Mouse (Mus musculus): ENCODE results near the gene Hacd2. TPM values are rescaled to one million over a fixed set of nuclear protein-coding genes. Genes with fewer than 3 reads are reported as not detected.

Hacd2 gene
- polyA plus RNA-seq, 1 experiment from 2014 or later: 50.2 TPM

DNA sequence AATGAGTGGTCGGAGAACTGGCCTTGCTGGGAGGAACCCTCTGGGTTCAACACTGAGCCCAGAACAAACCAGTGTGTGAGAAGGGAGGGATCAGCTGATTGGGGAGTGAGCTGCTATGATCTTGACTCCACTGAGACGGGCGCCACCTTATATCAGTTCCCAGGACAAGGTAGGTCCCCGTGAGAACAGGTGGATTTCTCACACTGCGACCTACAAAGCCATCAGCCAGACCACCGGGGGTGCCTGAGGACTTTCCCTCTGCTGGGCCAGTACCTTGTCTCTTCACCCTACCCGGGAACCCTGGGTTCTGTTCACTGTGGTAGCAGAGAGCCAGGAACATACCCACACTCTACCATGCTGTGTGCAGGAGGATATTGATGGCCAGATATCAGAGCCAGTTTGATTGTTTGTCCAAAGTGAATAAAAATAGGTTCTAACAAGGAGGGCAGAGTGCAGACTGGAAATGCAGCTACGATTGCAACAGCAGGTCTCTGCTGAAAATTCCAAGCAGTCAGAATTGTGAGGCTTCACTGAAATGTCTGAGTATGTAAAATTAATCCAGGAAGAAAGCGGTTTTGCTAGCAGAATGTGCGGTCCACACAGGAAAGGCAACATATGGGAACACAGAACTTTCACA lies 28.4 kb upstream of the Hacd2 start:
- Histone ChIP-seq H3K4me1 (replicated peaks) (peaks cover 15% of the 10 kb centered on the region; the same call in 1 of the 2 replicates), H3K4me2 (no peak overlapping the region), H3K27ac (replicated peaks) (no peak overlapping the region), H3K27me3 (peaks cover 13% of the 10 kb centered on the region), H3K4me3 (no peak overlapping the region), H3K9me3 (no peaks in the 10 kb centered on the region), H3K9ac (no peak overlapping the region), H3K36me3 (no peaks in the 10 kb centered on the region)
- WGBS: 89% methylated on average over 10 of the region's 10 CpGs
- no peak for ATAC-seq (ENCODE audit: low read depth)

DNA sequence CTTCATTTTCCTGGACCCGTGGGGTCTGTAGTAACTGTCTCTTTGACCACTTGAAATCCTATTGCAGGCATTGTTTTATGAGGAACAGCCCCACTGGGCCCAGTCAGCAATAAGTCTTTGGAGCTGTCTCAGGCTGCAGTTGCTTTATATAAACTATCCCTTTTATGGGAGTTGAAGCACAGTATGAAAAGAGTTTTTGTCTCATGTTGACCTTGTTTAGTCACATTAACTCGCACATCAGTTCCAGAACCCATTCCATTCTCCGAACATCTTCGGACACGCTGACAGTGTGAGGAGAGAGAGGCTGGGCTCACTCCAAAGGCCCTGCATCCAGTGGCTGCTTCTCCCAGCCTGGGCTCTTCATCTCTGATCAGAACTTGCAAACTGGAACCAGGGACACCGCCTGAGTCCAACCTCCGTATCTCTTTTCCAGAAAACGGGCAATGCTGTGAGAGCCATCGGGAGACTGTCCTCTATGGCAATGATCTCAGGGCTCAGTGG lies 27.5 kb upstream of the Hacd2 start:
- no peak for ATAC-seq (ENCODE audit: low read depth)
- Histone ChIP-seq H3K27me3 (peaks cover 16% of the 10 kb centered on the region), H3K4me2 (no peak overlapping the region), H3K27ac (replicated peaks) (no peak overlapping the region), H3K9ac (no peak overlapping the region), H3K4me1 (replicated peaks) (peaks cover 15% of the 10 kb centered on the region; the same call in 1 of the 2 replicates), H3K36me3 (no peaks in the 10 kb centered on the region), H3K4me3 (no peak overlapping the region), H3K9me3 (no peaks in the 10 kb centered on the region)
- WGBS: 39% methylated on average over 9 of the region's 9 CpGs

DNA sequence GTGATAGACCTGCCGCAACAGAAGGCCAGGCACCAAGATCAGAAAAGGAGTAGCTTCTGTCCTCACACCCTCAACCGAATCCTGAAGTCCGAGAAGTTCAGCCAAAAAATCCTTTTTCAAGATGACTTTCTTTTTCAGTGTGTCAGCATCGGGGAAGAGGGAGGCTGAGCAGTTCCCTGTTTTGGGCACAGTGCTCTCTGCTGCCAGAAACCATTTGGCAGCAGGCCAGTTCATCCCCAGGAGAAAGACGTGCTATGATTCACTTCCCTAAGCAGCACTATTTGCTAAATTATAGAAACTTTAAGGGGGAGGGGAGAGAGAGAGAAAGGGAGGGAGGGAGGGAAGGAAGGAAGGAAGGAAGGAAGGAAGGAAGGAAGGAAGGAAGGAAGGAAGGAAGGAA lies 26.1 kb upstream of the Hacd2 start:
- H3K9me3 ChIP-seq: no peaks in the 10 kb centered on the region
- no peak overlapping the region for H3K4me2 ChIP-seq
- WGBS: 55% methylated on average over 5 of the region's 5 CpGs
- H3K27me3 ChIP-seq: peaks cover 24% of the 10 kb centered on the region
- H3K4me1 ChIP-seq (replicated peaks): peaks cover 27% of the 10 kb centered on the region
- no peak overlapping the region for H3K9ac ChIP-seq
- H3K27ac ChIP-seq (replicated peaks): no peak overlapping the region
- ATAC-seq (ENCODE audit: low read depth): 0 out of 2 replicates have a peak, but pooled peaks have one; percentile 59
- no peak overlapping the region for H3K4me3 ChIP-seq
- H3K36me3 ChIP-seq: no peaks in the 10 kb centered on the region

DNA sequence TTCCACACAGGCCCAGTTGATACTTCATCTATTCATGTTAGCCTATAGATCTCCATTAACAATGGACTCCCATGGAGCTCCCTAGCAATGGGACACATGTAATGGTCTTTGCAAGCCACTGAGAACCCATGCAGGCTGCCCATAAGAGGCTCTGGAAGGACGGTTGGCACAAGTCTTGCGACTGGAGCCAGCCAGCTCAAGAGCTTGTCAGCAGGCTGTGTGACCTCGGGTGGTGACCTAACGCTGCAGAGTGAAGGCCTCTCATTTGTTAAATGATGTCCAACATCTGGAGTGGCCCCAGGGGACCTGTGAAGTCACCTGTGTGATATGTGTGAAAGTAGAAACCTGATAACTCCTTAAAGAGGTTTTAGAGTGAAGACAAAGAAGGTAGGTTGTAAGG lies 25.2 kb upstream of the Hacd2 start:
- peaks cover 31% of the 10 kb centered on the region for H3K4me1 ChIP-seq (replicated peaks)

DNA sequence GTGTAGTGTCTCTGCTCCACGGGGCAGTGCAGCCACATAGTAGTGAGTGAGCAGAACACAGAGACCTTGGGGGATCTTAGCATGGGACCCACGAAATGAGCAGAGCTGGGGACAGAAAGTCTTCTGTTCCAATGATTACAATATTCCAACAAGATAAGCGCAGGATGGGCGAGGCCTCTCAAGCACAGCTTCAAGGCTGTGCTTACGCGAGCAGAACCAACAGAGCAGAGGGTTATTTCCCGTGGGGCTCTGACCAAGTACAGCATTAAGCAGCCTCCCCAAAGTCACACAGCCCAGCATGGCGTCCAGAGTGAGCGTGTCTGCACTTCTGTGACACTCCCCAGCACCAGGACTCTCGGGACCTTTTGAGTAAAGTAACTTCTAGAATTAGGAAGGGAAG lies 24.7 kb upstream of the Hacd2 start:
- H3K9me3 ChIP-seq: no peaks in the 10 kb centered on the region
- peaks cover 31% of the 10 kb centered on the region for H3K4me1 ChIP-seq (replicated peaks)
- H3K4me3 ChIP-seq: no peak overlapping the region
- no peak overlapping the region for H3K27ac ChIP-seq (replicated peaks)
- ATAC-seq (ENCODE audit: low read depth): no peak
- H3K9ac ChIP-seq: no peak overlapping the region
- no peak overlapping the region for H3K4me2 ChIP-seq
- H3K27me3 ChIP-seq: peaks cover 28% of the 10 kb centered on the region
- no peaks in the 10 kb centered on the region for H3K36me3 ChIP-seq
- WGBS: 77% methylated on average over 10 of the region's 10 CpGs

More for the DNA sequence above, 25.2 kb upstream of the Hacd2 start:
- Histone ChIP-seq H3K27me3 (peaks cover 29% of the 10 kb centered on the region), H3K4me3 (no peak overlapping the region), H3K27ac (replicated peaks) (no peak overlapping the region), H3K4me2 (no peak overlapping the region), H3K9me3 (no peaks in the 10 kb centered on the region), H3K36me3 (no peaks in the 10 kb centered on the region), H3K9ac (no peak overlapping the region)
- 64% methylated on average over 4 of the region's 4 CpGs for WGBS
- no peak for ATAC-seq (ENCODE audit: low read depth)

DNA sequence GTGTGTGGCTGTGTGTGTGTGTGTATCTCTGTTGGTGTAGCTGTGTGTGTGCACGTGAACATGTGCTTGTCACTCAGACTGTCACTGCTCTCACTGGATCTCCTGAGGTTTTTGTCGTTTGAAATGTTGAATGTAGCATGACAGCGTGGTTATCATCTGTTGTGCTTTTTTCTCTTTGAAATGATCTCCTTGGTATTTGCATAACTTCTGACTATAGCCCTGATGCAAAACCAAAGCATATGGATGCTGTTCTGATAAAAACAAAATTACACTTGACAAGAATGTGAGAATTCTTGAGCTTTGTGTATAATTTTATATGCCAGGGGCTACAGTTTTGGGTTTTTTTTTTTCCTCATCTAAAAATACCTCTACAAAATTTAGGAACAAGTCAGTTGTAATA lies 23.2 kb upstream of the Hacd2 start:
- no peaks in the 10 kb centered on the region for H3K36me3 ChIP-seq
- ATAC-seq (ENCODE audit: low read depth): no peak
- H3K27me3 ChIP-seq: peaks cover 25% of the 10 kb centered on the region
- H3K9me3 ChIP-seq: no peaks in the 10 kb centered on the region
- H3K27ac ChIP-seq (replicated peaks): no peak overlapping the region
- H3K4me1 ChIP-seq (replicated peaks): peaks cover 31% of the 10 kb centered on the region
- no peak overlapping the region for H3K9ac ChIP-seq
- H3K4me3 ChIP-seq: no peak overlapping the region
- H3K4me2 ChIP-seq: no peak overlapping the region
- 80% methylated on average over 3 of the region's 3 CpGs for whole genome bisulfite sequencing

DNA sequence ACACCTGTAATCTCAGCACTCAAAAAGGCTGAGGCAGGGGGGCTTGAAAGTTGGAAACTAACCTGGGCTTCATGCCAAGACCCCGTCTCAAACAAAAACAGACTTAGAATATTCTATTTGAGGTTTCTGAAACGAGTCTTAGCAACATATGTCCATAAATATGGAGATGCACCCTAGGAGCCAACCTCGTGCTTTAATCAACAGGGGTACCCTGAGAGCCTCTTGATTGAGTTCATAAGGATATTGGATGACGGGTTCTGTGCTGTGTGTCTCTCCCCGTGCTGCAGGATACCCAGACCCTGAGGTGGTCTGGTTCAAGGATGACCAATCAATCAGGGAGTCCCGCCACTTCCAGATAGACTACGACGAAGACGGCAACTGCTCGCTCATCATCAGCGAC lies 22.2 kb upstream of the Hacd2 start:
- H3K4me3 ChIP-seq: no peak overlapping the region
- no peaks in the 10 kb centered on the region for H3K36me3 ChIP-seq
- no peak overlapping the region for H3K27ac ChIP-seq (replicated peaks)
- H3K9ac ChIP-seq: no peak overlapping the region
- H3K4me2 ChIP-seq: peak overlapping the region; percentile 39
- no peaks in the 10 kb centered on the region for H3K9me3 ChIP-seq
- 41% methylated on average over 11 of the region's 11 CpGs for WGBS
- ATAC-seq (ENCODE audit: low read depth): no peak
- peaks cover 23% of the 10 kb centered on the region for H3K4me1 ChIP-seq (replicated peaks)
- H3K27me3 ChIP-seq: peaks cover 25% of the 10 kb centered on the region

DNA sequence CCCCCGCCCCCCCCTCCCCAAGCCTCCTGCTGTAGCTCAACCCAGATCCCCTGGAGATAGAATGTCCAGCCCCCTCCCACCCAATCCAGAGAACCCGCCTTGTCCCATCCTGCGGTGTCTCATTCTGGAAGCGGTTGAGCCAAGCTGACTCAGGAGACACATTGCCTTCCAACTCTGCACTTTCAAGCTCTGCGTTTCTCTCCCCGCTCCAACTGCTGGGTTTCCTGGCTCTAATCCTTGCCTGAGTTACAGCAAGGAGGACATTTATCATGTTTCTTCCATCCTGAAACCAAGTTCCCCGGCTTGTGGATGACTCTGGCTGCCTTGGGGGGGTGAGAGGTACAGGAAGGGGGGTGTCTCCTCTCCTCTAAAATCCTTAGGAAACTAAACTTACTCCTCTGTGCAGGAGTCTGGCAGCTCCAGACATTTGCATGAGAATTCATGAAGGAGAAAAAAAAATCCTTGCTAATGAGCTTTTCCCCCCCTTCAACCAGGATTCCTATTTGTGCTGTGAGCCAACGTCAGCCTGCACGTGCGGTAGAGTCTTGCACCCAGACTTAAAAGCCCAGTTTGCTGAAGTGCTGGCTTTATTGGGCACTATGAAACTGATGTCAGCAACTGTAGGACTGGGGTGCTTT lies 21.2 kb upstream of the Hacd2 start:
- Histone ChIP-seq H3K27ac (replicated peaks) (no peak overlapping the region), H3K4me2 (peak overlapping the region; percentile 39), H3K36me3 (no peaks in the 10 kb centered on the region), H3K9me3 (no peaks in the 10 kb centered on the region), H3K4me3 (no peak overlapping the region), H3K4me1 (replicated peaks) (peaks cover 22% of the 10 kb centered on the region), H3K9ac (no peak overlapping the region), H3K27me3 (peaks cover 25% of the 10 kb centered on the region)
- WGBS: 3% methylated on average over 10 of the region's 10 CpGs
- ATAC-seq (ENCODE audit: low read depth): no peak

DNA sequence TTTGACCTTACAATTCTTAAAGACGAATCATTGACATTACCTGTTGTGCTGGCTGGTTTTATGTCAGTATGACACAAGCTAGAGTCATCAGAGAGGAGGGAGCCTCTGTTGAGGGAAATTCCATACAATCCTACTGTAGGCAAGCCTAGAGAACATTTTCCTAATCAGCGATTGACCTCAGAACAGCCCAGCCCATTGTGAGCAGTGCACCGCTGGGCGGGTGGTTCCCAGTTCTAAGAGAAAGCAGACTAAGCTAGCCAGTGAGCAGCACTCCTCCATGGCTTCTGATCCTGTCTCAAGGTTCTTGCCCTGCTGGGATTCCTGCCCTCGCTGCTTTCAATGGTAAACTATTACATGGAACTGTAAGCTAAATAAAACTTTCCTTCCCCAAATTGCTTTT lies 17.9 kb upstream of the Hacd2 start:
- 78% methylated on average over 5 of the region's 5 CpGs for WGBS
- no peak overlapping the region for H3K4me3 ChIP-seq
- no peak for ATAC-seq (ENCODE audit: low read depth)

DNA sequence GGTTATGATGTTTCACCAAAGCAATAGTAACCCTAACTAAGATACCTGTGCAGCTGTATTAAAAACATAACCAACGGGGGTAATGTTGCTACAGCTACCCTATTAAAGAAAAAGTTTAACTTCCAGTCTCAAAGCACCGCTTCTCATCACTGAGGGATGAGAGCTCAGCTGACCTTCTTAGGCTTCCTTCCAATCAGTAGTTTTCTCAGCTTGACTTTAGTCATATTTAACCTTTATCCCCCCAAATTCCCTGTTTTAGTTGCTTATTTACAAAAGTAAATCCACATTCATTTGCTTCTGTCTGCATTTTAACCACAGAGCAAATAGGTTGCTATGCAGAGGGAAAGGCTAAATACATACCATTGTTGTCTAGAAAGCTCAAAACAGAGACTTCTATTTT lies 17.5 kb upstream of the Hacd2 start:
- Histone ChIP-seq H3K4me2 (no peak overlapping the region), H3K36me3 (no peaks in the 10 kb centered on the region), H3K27me3 (peaks cover 16% of the 10 kb centered on the region), H3K4me1 (replicated peaks) (peaks cover 16% of the 10 kb centered on the region), H3K4me3 (no peak overlapping the region), H3K9ac (no peak overlapping the region), H3K27ac (replicated peaks) (no peak overlapping the region), H3K9me3 (no peaks in the 10 kb centered on the region)
- WGBS: 93% methylated on average over 2 of the region's 2 CpGs
- no peak for ATAC-seq (ENCODE audit: low read depth)

More for the DNA sequence above, 17.9 kb upstream of the Hacd2 start:
- no peak overlapping the region for H3K4me2 ChIP-seq
- peaks cover 17% of the 10 kb centered on the region for H3K27me3 ChIP-seq
- H3K9ac ChIP-seq: no peak overlapping the region
- H3K4me1 ChIP-seq (replicated peaks): peaks cover 16% of the 10 kb centered on the region
- no peak overlapping the region for H3K27ac ChIP-seq (replicated peaks)
- no peaks in the 10 kb centered on the region for H3K9me3 ChIP-seq
- H3K36me3 ChIP-seq: no peaks in the 10 kb centered on the region

DNA sequence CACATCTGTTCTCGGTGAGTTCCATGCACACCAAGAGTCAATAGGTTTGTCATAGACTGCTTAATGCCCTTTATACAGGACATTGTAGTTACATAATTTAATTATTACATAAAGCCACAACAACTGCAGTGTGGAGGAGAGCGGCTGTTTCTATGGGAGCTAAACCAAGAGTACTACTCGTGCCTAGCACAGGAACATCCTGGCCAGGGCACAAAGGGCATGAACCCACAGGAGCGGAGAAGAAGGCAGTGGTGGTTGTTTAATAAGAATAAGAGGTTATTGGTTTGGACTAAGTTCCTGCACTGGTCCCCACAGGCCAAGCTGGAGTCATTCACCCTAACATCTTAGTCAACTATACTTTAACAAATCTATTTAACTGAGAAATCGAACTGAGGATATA lies 16.0 kb upstream of the Hacd2 start:
- Histone ChIP-seq H3K4me3 (no peak overlapping the region), H3K4me2 (no peak overlapping the region), H3K9ac (no peak overlapping the region), H3K4me1 (replicated peaks) (peaks cover 3% of the 10 kb centered on the region), H3K27ac (replicated peaks) (no peak overlapping the region), H3K36me3 (no peaks in the 10 kb centered on the region), H3K27me3 (peaks cover 7% of the 10 kb centered on the region), H3K9me3 (no peaks in the 10 kb centered on the region)
- no peak for ATAC-seq (ENCODE audit: low read depth)
- 89% methylated on average over 5 of the region's 5 CpGs for WGBS

DNA sequence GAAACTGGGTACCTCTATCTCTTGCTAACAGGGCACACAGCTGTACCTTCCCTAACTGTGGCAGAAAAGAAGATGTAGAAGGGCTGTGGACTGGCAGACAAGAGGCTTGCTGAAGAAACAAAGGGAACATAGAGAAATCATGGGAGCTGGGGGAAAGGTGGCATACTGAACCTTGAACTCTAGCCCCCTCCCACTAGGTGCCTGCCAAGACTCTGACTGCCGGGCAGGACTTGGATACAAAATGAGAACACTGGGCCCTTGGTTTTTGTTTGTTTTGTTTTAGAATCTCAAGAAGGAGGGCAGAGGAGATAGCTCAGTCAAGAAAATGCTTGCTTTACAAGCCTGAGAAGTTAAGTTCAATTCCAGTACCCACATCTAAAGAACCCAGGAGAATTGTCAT lies 14.9 kb upstream of the Hacd2 start:
- Histone ChIP-seq H3K36me3 (no peaks in the 10 kb centered on the region), H3K27ac (replicated peaks) (no peak overlapping the region), H3K9ac (no peak overlapping the region), H3K4me1 (replicated peaks) (no peaks in the 10 kb centered on the region), H3K4me3 (no peak overlapping the region), H3K4me2 (no peak overlapping the region), H3K27me3 (no peaks in the 10 kb centered on the region; the same call in 1 of the 2 replicates), H3K9me3 (no peaks in the 10 kb centered on the region)
- 66% methylated on average over 1 of the region's 1 CpGs for WGBS
- ATAC-seq (ENCODE audit: low read depth): no peak

DNA sequence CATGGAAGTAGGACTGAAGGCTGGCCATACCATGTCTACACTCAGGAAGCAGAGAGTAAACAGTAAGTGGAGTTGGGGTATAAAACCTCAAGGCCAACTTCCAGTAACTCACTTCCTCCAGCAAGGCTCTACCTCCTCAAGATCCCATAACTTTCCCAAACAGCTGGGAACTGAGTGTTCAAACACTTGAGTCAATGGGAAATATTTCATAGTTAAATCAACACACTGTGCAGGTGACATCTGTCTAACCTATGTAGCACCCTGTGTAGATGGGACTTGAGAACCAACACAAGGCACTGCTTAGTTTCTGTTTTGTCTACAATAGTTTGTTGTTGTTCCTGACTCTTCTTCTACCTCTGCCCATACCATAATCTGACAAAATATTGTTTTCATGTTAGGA lies 13.8 kb upstream of the Hacd2 start:
- H3K4me3 ChIP-seq: no peak overlapping the region
- H3K36me3 ChIP-seq: no peaks in the 10 kb centered on the region
- H3K4me2 ChIP-seq: no peak overlapping the region
- no peaks in the 10 kb centered on the region for H3K9me3 ChIP-seq
- no peaks in the 10 kb centered on the region for H3K4me1 ChIP-seq (replicated peaks)
- no peaks in the 10 kb centered on the region; the same call in 1 of the 2 replicates for H3K27me3 ChIP-seq
- no peak overlapping the region for H3K27ac ChIP-seq (replicated peaks)
- no peak overlapping the region for H3K9ac ChIP-seq
- no peak for ATAC-seq (ENCODE audit: low read depth)

All from neural tube, embryonic 13.5 days (tissue).